Mouse (Mus musculus): ENCODE measurements around the gene Ankrd55.

GRCm38 (mm10) chr13:112251433-112251832 lies 36.8 kb upstream of the Ankrd55 start:
- no peak for TF ChIP-seq CHD2 (IDR thresholded peaks at IDR 0.05; ENCODE audit: low read depth, low read length)
- TF ChIP-seq HCFC1 (IDR thresholded peaks at IDR 0.05; ENCODE audit: borderline replicate concordance, insufficient read depth, low read length): no peak
- TF ChIP-seq ZC3H11A (IDR thresholded peaks at IDR 0.05; ENCODE audit: borderline replicate concordance, low read depth, low read length): no peak
- TF ChIP-seq MAFK (IDR thresholded peaks at IDR 0.05; ENCODE audit: insufficient read depth, low read depth, low read length): no peak
- TF ChIP-seq ZNF384 (IDR thresholded peaks at IDR 0.05; ENCODE audit: low read depth, low read length): no peak
